Mouse (Mus musculus) T-cell, adult 2 months (primary cell): Measurements from ENCODE around the gene Gsg1l.

Experiments used
- DNase-seq: peaks from one replicate; pipeline ENCODE4 v3.0.0; 2022; ENCODE audit warnings: low spot score

The Gsg1l gene

GRCm38 (mm10) chr7:126080949-126081654 lies 1.1 kb downstream of the Gsg1l start:
- no peak for DNase-seq

- DNase-seq = no peak
These were observed 5.3 kb downstream of the Gsg1l start for GRCm38 (mm10) chr7:126076935-126077334.

GRCm38 (mm10) chr7:126075058-126075457 lies 7.2 kb downstream of the Gsg1l start:
- no peak for DNase-seq

- no peak for DNase-seq
These were observed 11.9 kb downstream of the Gsg1l start for GRCm38 (mm10) chr7:126070321-126070720.

- no peak for DNase-seq
These were observed 15.4 kb downstream of the Gsg1l start for GRCm38 (mm10) chr7:126066777-126067176.

- no peak for DNase-seq
These were observed 16.9 kb downstream of the Gsg1l start for GRCm38 (mm10) chr7:126065243-126065876.

- no peak for DNase-seq
These were observed 20.0 kb downstream of the Gsg1l start for GRCm38 (mm10) chr7:126062228-126062627.

- no peak for DNase-seq
These were observed 23.3 kb downstream of the Gsg1l start for GRCm38 (mm10) chr7:126058918-126059317.

- no peak for DNase-seq
These were observed 24.8 kb downstream of the Gsg1l start for GRCm38 (mm10) chr7:126057332-126057914.

- DNase-seq = no peak
These were observed 27.6 kb downstream of the Gsg1l start for GRCm38 (mm10) chr7:126054574-126054973.

GRCm38 (mm10) chr7:126053618-126054017 lies 28.6 kb downstream of the Gsg1l start:
- no peak for DNase-seq

GRCm38 (mm10) chr7:126051910-126052309 lies 30.3 kb downstream of the Gsg1l start:
- DNase-seq = no peak

GRCm38 (mm10) chr7:126045077-126045476 lies 37.1 kb downstream of the Gsg1l start:
- no peak for DNase-seq

GRCm38 (mm10) chr7:126042306-126042705 lies 39.9 kb downstream of the Gsg1l start:
- no peak for DNase-seq

GRCm38 (mm10) chr7:126040794-126041526 lies 41.3 kb downstream of the Gsg1l start:
- DNase-seq = no peak

GRCm38 (mm10) chr7:126039847-126040246 lies 42.4 kb downstream of the Gsg1l start:
- DNase-seq = no peak

GRCm38 (mm10) chr7:126039247-126039835 lies 42.9 kb downstream of the Gsg1l start:
- no peak for DNase-seq

- no peak for DNase-seq
These were observed 43.6 kb downstream of the Gsg1l start for GRCm38 (mm10) chr7:126038366-126039246.

- DNase-seq = no peak
These were observed 46.9 kb downstream of the Gsg1l start for GRCm38 (mm10) chr7:126035332-126035731.

- DNase-seq = no peak
These were observed 49.4 kb downstream of the Gsg1l start for GRCm38 (mm10) chr7:126032776-126033209.

GRCm38 (mm10) chr7:126032365-126032755 lies 49.9 kb downstream of the Gsg1l start:
- DNase-seq = no peak
